Mouse (Mus musculus): Measurements from ENCODE around the gene Usf3. TPM values are rescaled to one million over a fixed set of nuclear protein-coding genes. Genes with fewer than 3 reads are reported as not detected.

Gene Usf3
- 4.2 TPM in 2 replicates for polyA plus RNA-seq (2014; fragmentation: Nextera tagmentation; extraction: Ambion mirVana)

DNA sequence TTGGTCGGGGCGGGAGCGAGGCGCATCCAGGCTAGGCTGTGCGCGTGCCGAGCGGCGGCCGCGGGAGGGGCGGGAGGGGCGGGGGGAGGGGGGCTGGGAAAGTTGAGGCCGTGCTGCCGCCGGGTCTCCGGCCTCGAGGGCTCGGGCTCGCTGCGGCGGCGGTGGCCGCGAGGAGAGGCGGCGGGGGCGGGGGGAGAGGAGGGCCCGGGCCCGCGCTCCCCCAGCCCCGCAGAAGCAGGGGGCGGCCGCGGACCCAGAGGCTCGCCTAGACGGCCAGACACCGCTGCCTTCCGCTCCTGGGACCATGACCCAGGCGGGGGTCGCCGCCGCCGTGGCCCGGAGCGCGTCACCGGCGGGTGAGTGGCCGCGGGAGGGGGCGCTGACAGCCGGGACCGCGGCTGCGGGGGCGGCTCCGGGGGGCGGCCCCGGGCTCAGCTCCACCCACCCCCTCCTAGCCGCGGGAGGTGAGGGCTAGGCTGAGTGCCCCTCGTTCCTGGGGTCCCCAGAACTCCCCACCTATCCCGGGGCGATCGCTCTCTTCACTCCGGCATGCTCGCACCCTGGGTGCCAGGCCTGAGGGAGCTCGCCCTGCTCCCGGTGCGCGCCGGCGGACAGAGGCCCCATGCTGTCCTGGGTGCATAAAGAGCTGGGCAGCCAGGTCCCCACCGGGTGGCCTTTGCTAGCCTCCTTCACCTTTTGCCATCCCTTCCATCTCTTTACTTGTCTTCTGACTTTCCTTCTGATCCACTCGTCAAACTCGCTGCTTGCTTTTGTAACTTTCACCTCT lies at the start of gene Usf3:
Gene Usf3, plus strand, starts transcription at position 92 of the 787 bp plus-strand sequence.
- Histone ChIP-seq H3K27me3 (ENCODE audit: control insufficient read depth, insufficient read depth, low read length) (no peaks in the 10 kb centered on the region), H3K4me3 (ENCODE audit: low read depth, low read length) (peak within 1 kb of the TSS; percentile 70), H3K36me3 (ENCODE audit: control insufficient read depth, insufficient read depth, low read length) (no peaks in the 10 kb centered on the region), H3K4me2 (peak within 1 kb of the TSS; percentile 75), H3K9me3 (replicated peaks; ENCODE audit: control insufficient read depth, low read length) (no peaks in the 10 kb centered on the region), H3K27ac (ENCODE audit: low read depth, low read length) (peak within 1 kb of the TSS; percentile 92), H3K4me1 (ENCODE audit: control insufficient read depth, insufficient read depth, low read length) (peaks cover 10% of the 10 kb centered on the region; the same call in 1 of the 2 replicates), H3K9ac (ENCODE audit: low read depth, low read length) (peak within 1 kb of the TSS; percentile 92)
- WGBS (ENCODE audit: insufficient replicate concordance), result under 1% methylated on average over 62 of the region's 77 CpGs
- ATAC-seq (replicated peaks; ENCODE audit: insufficient number of reproducible peaks, low FRiP score, low TSS enrichment), result peak; percentile 72

GRCm38 (mm10) chr16:44123786-44124185 lies 49.3 kb upstream of the Usf3 start:
- no peak for ATAC-seq (replicated peaks; ENCODE audit: insufficient number of reproducible peaks, low FRiP score, low TSS enrichment)
- H3K27me3 ChIP-seq (ENCODE audit: control insufficient read depth, insufficient read depth, low read length), result no peaks in the 10 kb centered on the region
- H3K27ac ChIP-seq (ENCODE audit: low read depth, low read length), result no peak overlapping the region
- no peak overlapping the region for H3K9ac ChIP-seq (ENCODE audit: low read depth, low read length)
- H3K36me3 ChIP-seq (ENCODE audit: control insufficient read depth, insufficient read depth, low read length), result no peaks in the 10 kb centered on the region
- no peaks in the 10 kb centered on the region for H3K4me1 ChIP-seq (ENCODE audit: control insufficient read depth, insufficient read depth, low read length)
- 72% methylated on average over 2 of the region's 2 CpGs for WGBS (ENCODE audit: insufficient replicate concordance)
- H3K4me3 ChIP-seq (ENCODE audit: low read depth, low read length), result no peak overlapping the region
- no peak overlapping the region for H3K4me2 ChIP-seq
- no peaks in the 10 kb centered on the region for H3K9me3 ChIP-seq (replicated peaks; ENCODE audit: control insufficient read depth, low read length)

DNA sequence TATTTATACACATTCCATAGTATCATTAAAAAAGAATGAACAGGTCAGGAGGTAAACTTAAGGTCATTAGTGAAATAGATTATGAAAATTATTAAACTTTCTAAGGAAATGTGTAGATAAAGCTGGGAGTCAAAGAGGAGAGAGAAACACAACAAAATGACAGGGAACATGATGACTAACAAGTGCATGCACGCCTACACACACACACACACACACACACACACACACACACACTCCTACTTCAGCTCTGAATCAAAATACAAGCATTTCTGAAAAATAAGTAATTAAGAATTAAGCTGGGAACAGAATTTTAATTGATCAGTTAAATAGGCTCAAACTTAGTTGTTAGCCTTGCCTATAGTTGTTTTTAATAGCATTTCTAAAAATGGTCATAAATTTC lies 48.3 kb upstream of the Usf3 start:
- Histone ChIP-seq H3K4me1 (ENCODE audit: control insufficient read depth, insufficient read depth, low read length) (no peaks in the 10 kb centered on the region), H3K27me3 (ENCODE audit: control insufficient read depth, insufficient read depth, low read length) (no peaks in the 10 kb centered on the region), H3K4me2 (no peak overlapping the region), H3K36me3 (ENCODE audit: control insufficient read depth, insufficient read depth, low read length) (no peaks in the 10 kb centered on the region), H3K27ac (ENCODE audit: low read depth, low read length) (no peak overlapping the region), H3K9ac (ENCODE audit: low read depth, low read length) (no peak overlapping the region), H3K9me3 (replicated peaks; ENCODE audit: control insufficient read depth, low read length) (no peaks in the 10 kb centered on the region), H3K4me3 (ENCODE audit: low read depth, low read length) (no peak overlapping the region)
- 75% methylated on average over 1 of the region's 1 CpGs for WGBS (ENCODE audit: insufficient replicate concordance)
- ATAC-seq (replicated peaks; ENCODE audit: insufficient number of reproducible peaks, low FRiP score, low TSS enrichment), result no peak

DNA sequence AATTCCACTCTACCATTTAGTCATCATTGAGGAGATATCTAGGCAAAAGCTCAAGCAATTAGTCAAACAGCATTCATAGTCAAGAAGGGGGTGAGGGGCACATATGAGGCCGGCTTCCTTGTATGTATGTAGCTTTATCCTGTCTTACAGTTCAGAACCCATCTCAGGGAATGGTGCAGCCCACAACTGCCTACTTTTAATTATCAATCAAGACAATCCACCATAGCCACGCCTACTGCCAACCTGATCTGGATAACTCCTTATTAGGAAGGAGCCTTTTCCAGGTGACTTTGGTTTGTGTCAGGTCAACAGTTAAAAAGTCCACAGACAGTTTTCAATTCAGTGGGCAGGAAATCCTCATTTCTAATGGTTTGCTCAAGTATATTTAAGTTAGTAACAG lies 47.6 kb upstream of the Usf3 start:
- 86% methylated on average over 2 of the region's 2 CpGs for WGBS (ENCODE audit: insufficient replicate concordance)
- H3K27ac ChIP-seq (ENCODE audit: low read depth, low read length), result no peak overlapping the region
- H3K4me2 ChIP-seq, result no peak overlapping the region
- H3K9ac ChIP-seq (ENCODE audit: low read depth, low read length), result no peak overlapping the region
- no peaks in the 10 kb centered on the region for H3K4me1 ChIP-seq (ENCODE audit: control insufficient read depth, insufficient read depth, low read length)
- H3K27me3 ChIP-seq (ENCODE audit: control insufficient read depth, insufficient read depth, low read length), result no peaks in the 10 kb centered on the region
- H3K9me3 ChIP-seq (replicated peaks; ENCODE audit: control insufficient read depth, low read length), result no peaks in the 10 kb centered on the region
- ATAC-seq (replicated peaks; ENCODE audit: insufficient number of reproducible peaks, low FRiP score, low TSS enrichment), result no peak
- H3K4me3 ChIP-seq (ENCODE audit: low read depth, low read length), result no peak overlapping the region
- no peaks in the 10 kb centered on the region for H3K36me3 ChIP-seq (ENCODE audit: control insufficient read depth, insufficient read depth, low read length)

- 77% methylated on average over 4 of the region's 4 CpGs for WGBS (ENCODE audit: insufficient replicate concordance)
- H3K27me3 ChIP-seq (ENCODE audit: control insufficient read depth, insufficient read depth, low read length), result no peaks in the 10 kb centered on the region
Observed at GRCm38 (mm10) chr16:44126437-44126836, 46.6 kb upstream of the Usf3 start.

DNA sequence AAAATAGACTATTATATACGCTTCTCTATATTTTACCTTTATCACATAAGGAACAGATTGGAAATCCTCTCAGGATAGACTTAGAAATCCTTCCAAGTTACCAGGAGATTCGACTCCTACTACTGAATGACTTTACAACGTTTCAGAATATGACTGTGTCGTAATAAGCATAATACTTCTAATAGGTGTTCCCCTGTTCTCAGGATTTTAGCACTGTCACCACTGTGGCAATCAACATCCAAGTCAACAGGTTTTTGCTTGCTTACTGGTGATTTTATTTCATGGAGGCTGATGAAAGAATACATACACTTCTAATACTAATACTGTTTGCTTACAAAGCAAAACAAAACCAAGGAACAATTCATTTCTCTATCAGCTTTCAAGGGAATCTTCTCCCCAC lies 40.7 kb upstream of the Usf3 start:
- no peaks in the 10 kb centered on the region for H3K27me3 ChIP-seq (ENCODE audit: control insufficient read depth, insufficient read depth, low read length)
- no peaks in the 10 kb centered on the region for H3K4me1 ChIP-seq (ENCODE audit: control insufficient read depth, insufficient read depth, low read length)
- WGBS (ENCODE audit: insufficient replicate concordance), result 80% methylated on average over 4 of the region's 4 CpGs
- H3K27ac ChIP-seq (ENCODE audit: low read depth, low read length), result no peak overlapping the region
- no peak for ATAC-seq (replicated peaks; ENCODE audit: insufficient number of reproducible peaks, low FRiP score, low TSS enrichment)
- H3K9me3 ChIP-seq (replicated peaks; ENCODE audit: control insufficient read depth, low read length), result no peaks in the 10 kb centered on the region
- H3K9ac ChIP-seq (ENCODE audit: low read depth, low read length), result no peak overlapping the region
- no peak overlapping the region for H3K4me3 ChIP-seq (ENCODE audit: low read depth, low read length)
- H3K4me2 ChIP-seq, result no peak overlapping the region
- no peaks in the 10 kb centered on the region for H3K36me3 ChIP-seq (ENCODE audit: control insufficient read depth, insufficient read depth, low read length)

More at GRCm38 (mm10) chr16:44126437-44126836, 46.6 kb upstream of the Usf3 start:
- no peaks in the 10 kb centered on the region for H3K36me3 ChIP-seq (ENCODE audit: control insufficient read depth, insufficient read depth, low read length)
- no peak overlapping the region for H3K9ac ChIP-seq (ENCODE audit: low read depth, low read length)
- H3K4me2 ChIP-seq, result no peak overlapping the region
- no peak overlapping the region for H3K27ac ChIP-seq (ENCODE audit: low read depth, low read length)
- no peak overlapping the region for H3K4me3 ChIP-seq (ENCODE audit: low read depth, low read length)
- ATAC-seq (replicated peaks; ENCODE audit: insufficient number of reproducible peaks, low FRiP score, low TSS enrichment), result no peak
- H3K9me3 ChIP-seq (replicated peaks; ENCODE audit: control insufficient read depth, low read length), result no peaks in the 10 kb centered on the region
- no peaks in the 10 kb centered on the region for H3K4me1 ChIP-seq (ENCODE audit: control insufficient read depth, insufficient read depth, low read length)

- Histone ChIP-seq H3K9me3 (replicated peaks; ENCODE audit: control insufficient read depth, low read length) (no peaks in the 10 kb centered on the region), H3K4me3 (ENCODE audit: low read depth, low read length) (no peak overlapping the region), H3K27ac (ENCODE audit: low read depth, low read length) (no peak overlapping the region), H3K9ac (ENCODE audit: low read depth, low read length) (no peak overlapping the region), H3K27me3 (ENCODE audit: control insufficient read depth, insufficient read depth, low read length) (no peaks in the 10 kb centered on the region), H3K4me1 (ENCODE audit: control insufficient read depth, insufficient read depth, low read length) (peaks cover 6% of the 10 kb centered on the region; the same call in 1 of the 2 replicates), H3K36me3 (ENCODE audit: control insufficient read depth, insufficient read depth, low read length) (no peaks in the 10 kb centered on the region), H3K4me2 (no peak overlapping the region)
- 77% methylated on average over 3 of the region's 3 CpGs for WGBS (ENCODE audit: insufficient replicate concordance)
- ATAC-seq (replicated peaks; ENCODE audit: insufficient number of reproducible peaks, low FRiP score, low TSS enrichment), result no peak
Observed at GRCm38 (mm10) chr16:44133187-44133586, 39.9 kb upstream of the Usf3 start.

DNA sequence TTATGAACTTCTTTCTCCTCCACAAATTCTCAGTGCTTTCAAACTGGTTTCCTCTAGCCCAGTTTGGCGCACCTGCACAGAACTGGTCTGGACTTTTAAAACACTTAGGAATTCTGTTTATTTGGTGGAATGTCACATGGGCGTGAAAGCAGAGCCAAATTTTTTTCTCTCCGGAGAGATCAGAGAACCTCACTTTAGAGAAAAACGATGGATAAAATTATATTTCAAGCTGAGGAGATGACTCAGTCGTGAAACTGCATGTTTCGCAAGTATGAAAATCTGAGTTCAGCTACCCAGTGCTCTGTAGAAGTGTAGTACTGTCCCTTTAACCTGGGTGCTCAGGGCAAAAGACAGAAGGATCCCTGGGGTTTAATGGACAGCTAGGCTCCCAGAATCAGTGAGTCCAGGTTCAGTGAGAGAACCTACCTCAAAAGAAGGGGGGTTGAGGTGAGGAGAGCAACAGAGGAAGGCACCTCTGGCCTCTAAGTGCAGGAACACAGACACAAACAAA lies 36.5 kb upstream of the Usf3 start:
- Histone ChIP-seq H3K4me1 (ENCODE audit: control insufficient read depth, insufficient read depth, low read length) (peaks cover 10% of the 10 kb centered on the region; the same call in 1 of the 2 replicates), H3K9me3 (replicated peaks; ENCODE audit: control insufficient read depth, low read length) (no peaks in the 10 kb centered on the region), H3K27me3 (ENCODE audit: control insufficient read depth, insufficient read depth, low read length) (no peaks in the 10 kb centered on the region), H3K4me3 (ENCODE audit: low read depth, low read length) (no peak overlapping the region), H3K36me3 (ENCODE audit: control insufficient read depth, insufficient read depth, low read length) (no peaks in the 10 kb centered on the region), H3K27ac (ENCODE audit: low read depth, low read length) (no peak overlapping the region), H3K9ac (ENCODE audit: low read depth, low read length) (no peak overlapping the region), H3K4me2 (no peak overlapping the region)
- WGBS (ENCODE audit: insufficient replicate concordance), result 81% methylated on average over 6 of the region's 6 CpGs
- no peak for ATAC-seq (replicated peaks; ENCODE audit: insufficient number of reproducible peaks, low FRiP score, low TSS enrichment)

Measured in heart, embryonic 11.5 days (tissue).